Mouse (Mus musculus) heart, adult 18-20 months (tissue): ENCODE results near the gene Cntrob. TPM values are rescaled to one million over a fixed set of nuclear protein-coding genes. Genes with fewer than 3 reads are reported as not detected.

ENCODE experiments used
- DNase-seq, 2 experiments: peaks; one replicate each; pipeline ENCODE4 v3.0.0; 2021 to 2022; ENCODE audit warnings: mixed read lengths in 1 of 2
- total RNA-seq, 2 experiments: library from RNA; stranded (reverse); gene quantifications; 2 replicates each; pipeline ENCODE4 v1.2.3; 2021

Cntrob gene
- total RNA-seq, 2 experiments from 2014 or later = 2.8 TPM

DNA sequence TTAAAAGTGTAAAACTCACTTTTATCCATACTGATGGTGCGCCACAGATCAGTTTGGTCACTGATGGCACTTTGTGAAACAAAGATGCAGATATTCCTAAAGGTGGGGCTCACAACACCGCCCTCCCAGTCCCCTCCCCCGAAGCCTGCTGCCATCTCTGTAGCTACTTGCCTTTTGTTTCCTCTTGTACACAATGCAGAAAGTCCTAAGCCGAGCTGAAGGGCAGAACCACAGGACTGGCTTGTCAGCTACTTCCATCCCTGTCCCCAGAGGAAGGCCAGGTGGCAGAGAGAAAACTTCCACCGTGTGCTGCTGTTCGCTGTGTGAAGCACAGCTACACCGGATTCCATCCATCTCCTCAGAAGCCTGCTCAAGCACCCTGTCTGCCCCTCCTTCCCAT, 25.3 kb downstream of the Cntrob start:
- no peak for DNase-seq

DNA sequence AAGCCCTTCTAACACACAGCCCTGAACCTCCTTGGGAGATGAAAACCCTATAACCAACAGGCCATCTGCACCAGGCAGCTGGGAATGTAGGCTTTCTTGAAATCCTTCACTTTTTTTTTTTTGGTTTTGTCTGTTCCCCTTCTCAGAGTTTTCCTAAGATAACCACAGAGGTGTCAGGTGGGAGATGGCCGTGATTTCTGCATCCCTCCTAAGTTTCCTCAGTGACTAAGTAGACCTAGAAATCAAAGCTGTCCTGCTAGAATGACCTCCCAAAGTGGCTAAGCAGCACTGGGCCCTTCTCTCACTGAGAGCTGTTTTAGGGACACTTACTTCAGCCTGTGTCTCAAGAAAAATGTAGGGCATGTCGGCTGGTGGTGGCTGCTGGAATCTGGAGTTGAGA, 25.8 kb downstream of the Cntrob start:
- no peak for DNase-seq

DNA sequence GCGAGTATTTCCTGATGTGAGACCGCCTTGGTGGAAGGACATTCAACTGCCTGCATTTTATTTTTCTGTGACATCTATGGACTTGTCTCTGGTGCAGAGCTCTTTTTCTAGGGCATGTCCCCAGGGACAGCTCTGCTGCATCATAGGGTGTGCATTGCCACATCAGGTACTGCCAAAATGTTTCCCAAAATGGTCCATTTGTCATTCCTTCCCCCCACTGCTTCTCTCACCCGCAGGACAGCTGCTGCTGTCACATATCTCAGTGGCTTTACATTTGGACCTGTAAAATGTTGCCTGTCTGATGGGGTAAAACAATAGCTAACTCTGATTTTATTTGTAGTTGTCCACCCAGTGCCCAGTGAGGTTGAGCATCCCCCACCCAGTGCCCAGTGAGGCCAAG, 28.3 kb downstream of the Cntrob start:
- peak in 1 of 2 experiments; percentile 14 for DNase-seq

DNA sequence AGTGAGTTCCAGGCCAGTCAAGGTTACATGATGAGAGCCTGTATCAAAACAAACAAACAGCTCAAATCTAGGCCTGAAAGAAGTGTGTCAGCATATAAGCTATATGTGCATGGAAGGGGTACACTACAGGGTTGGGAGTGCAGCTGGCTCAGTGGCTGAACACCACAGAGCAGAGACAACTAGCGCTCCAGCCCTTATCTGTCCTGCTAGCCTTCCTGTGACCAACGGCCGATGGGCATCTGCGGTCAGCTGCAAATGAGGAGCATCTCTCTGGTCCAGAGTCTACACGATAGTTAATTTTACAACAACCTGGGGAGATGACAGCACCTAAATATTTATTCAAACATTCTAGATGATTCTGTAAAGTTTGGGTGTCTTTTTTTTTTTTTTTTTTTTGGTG, 32.5 kb downstream of the Cntrob start:
- DNase-seq = no peak

DNA sequence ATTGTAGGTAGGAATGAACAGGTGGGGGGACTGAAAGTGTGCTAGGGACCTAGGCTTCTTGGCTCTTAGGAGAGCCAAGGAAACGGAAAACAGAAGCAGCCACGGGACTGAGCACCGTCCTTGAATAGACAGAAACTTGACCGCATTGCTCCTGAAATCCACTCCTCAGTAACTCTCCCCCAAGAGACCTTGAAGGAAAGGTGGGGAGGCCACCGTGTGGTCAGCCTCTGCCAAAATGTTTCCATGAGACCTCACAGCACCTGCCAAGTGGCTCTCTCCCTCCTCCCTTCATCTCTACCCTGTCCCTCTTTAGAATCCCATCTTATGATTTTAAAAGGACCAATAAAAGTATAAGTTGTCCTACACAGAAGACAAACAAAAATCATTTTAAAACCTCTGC, 46.3 kb downstream of the Cntrob start:
- no peak for DNase-seq

DNA sequence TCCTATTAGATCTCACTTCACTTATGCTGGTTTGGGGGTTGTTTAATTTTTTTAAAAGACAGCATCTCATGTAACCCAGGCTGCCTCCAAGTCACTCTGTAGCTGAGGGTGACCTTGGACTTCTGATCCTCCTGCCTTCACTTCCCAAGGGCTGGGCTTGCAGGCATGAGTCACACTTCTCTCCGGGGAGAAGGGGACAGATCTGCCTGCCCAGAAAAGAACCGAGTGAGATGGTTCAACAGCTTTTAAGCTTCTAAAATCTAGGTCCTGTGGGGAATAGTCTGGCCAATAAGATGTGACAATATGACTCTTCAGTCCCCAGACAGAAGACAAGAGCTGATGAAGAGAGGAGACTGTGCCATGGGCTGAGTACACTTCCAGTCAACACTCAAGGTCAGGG, 47.5 kb downstream of the Cntrob start:
- peak in 1 of 2 experiments; percentile 29 for DNase-seq

DNA sequence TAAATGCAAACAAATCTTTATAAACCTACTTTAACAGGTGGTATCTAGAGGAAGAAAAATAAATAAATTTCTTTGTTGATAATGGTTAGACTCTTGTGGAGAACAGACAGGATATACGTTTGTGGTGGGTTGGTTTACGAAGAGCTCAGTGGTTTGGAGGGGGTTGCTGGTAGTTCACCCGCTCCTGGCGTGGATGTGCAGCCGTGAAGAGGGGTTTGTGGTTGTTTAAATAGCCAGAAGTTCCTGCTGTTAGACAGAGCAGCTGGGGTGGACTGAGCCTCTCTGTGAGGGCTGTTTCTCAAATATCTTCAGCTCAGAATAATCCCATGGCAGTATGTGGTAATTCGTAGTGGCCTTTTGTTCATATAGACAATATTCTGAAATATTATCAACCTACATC, 47.9 kb downstream of the Cntrob start:
- no peak for DNase-seq

DNA sequence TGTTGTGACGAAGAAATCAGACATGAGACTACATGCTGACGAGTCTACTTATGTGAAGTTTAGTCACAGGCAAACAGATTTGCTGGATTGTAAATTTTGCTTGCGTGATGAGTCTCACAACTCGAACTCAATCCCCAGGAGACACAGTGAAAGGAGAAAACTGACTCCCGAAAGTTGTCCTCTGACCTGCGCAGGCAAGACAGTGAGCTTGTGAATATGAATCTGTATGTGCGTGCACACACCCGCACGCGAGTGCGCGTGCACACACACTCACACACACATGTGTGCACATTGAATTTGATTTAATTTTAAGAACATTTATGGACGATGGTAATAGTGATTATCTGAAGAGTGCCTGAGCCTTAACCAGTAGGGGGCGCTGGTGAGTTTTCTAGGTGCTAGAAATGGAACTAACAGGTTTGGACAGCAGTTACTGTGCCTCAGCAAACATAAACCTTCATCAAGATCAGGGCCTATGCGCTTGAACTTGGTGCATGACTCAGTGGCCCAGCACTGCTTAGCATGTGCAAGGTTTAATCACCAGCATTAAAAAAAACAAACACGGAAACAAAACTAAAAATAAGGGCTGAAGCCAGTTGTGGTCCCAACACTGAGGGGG, 51.3 kb downstream of the Cntrob start:
- peak; percentile 69 to 93 for DNase-seq

DNA sequence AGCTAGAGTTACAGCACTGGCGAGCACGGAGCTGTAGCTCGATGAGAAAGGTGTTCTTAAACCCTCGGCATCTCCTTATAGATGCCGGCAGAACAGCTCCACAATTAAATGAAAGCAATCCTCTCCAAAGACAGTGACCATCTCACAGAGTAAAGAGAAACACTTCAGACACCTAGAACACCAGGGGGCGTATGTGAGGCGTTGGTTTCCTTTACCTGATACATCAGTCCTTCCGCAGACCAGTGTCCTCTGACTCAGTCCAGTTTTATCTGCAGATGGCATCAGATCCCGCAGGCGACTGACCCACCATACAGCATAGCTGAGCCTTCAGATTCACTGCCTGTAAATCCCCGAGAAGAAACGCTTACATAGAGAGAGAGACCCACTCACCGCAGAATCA, 54.0 kb downstream of the Cntrob start:
- DNase-seq = peak; percentile 56 to 87

DNA sequence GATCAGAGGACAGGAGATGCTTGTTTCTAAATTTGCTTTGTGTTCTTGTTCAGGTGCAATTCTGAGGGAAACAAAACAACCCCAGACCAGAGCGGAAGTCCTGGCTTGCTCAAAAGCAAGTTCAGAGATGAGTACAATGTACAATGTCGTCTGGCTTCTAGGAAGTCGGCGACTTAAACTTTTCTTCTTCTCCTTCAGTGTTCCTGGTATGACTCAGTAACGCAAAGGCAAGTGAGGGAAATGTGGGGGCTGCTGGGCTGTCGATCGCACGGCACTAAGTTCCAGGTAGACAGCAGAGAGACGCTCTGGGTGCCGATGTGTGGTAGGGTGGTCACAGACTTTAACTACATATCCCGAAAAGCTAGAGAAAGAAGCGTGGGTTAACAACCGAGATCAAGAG, 55.5 kb downstream of the Cntrob start:
- DNase-seq = no peak

DNA sequence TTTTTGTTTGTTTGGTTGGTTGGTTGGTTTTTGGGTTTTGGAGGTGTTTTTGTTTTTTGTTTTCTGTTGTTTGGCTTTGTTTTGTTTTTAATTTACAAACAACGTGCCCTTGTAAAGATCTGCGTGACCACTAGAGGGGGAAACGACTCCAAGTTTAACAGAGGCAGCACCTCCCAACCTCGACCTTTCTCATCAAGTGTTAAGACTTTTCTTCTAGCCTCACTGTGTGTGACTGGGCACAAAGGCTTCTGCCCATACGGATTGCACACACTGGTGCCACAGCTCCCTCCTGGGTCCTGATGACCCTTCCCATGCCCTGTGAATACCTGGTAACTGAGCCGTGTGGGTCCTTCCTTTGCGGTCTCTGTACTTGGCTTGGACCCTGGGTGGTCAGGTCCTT, 56.2 kb downstream of the Cntrob start:
- DNase-seq = peak in 1 of 2 experiments; percentile 33

DNA sequence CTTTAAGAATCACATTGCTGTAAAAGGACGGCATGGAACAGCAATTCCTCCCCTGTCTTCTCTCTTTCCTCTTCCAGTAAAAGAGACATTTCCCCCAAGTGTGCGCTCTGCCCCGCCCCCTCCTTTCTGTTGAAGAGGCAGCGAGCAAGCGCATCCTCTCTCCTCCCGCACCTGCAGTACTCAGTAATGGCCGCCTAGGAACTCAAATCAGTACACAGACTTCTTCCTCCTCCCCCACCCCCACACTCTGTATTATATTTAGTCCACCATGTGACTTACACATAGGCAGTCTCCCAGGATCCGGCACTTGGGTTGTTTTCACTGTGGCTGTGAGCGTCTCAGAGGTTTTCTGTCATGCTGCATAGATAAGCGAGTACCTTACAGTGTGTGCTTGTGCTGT, 57.3 kb downstream of the Cntrob start:
- peak; percentile 67 to 68 for DNase-seq

DNA sequence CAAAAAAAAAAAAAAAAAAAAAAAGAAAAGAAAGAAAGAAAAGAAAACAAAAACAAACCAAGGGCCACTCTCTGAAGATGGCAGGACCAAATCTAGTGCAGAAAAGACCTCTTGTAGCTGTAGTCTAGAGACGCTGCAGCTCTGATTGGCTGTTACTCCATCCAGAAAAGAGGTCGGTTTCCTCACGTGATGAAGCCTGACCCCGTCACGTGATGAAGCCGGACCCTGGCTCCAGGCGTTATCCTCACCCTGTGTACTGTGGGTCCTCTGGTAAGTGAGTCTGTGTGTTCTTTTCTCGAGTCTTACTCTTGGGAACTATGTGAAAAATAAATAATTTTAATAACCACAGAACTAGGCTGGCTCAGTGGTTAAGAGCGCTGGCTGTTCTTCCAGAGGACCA, 58.2 kb downstream of the Cntrob start:
- DNase-seq = no peak

DNA sequence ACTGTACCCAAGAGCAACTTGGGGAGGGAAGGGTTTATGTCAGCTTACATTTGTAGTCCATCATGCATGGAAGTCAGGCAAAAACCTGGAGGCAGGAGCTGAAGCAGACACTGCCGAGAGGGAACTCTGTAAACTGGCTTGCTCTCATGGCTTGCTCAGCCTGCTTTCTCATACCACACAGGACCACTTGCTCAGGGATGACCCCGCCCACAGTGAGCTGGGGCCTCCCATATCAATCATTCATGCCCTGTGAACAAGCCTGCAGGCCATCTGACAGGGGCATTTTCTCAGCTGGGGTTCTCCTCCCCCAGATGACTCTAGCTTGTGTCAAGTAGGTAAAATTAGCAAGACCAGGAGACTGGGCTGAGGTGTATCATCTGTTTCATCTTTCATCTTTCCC, 59.3 kb downstream of the Cntrob start:
- no peak for DNase-seq

DNA sequence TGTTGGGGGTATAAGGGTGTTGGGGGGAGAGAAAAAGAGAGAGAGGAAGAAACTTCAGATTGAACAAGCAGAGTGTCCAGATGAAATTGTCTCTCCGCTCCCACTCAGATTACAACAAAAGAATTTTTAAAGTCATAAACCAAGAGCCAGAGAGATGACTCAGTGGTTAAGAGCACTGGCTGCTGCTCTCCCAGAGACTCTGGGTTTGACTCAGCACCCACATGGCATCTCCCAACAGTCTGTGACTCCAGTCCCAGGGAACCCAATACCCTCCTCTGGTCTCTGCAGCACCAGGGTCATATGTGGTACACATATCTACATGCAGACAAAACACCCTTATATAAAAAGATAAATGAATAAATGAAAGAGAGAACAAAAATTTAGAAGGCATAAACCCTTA, 63.5 kb downstream of the Cntrob start:
- DNase-seq = no peak

DNA sequence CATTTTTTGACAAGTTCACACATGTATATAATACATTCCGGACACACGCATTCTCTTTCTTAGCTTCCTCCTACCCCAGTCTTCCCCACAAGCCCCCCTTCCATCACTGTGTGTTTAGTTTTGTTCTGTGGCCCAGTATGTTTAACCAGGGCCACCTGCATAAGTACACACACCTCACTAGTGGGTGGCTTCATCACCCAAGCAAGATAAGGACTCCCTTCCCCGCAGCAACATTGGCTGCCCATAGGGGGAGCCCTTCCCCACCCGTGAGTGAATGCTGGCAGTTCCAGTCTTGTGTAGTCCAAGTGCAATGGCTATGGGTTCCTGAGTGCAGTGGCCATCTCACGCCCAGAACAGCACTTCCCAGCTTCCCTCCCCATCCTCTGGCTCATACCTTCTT, 65.3 kb downstream of the Cntrob start:
- peak; percentile 31 to 57 for DNase-seq

DNA sequence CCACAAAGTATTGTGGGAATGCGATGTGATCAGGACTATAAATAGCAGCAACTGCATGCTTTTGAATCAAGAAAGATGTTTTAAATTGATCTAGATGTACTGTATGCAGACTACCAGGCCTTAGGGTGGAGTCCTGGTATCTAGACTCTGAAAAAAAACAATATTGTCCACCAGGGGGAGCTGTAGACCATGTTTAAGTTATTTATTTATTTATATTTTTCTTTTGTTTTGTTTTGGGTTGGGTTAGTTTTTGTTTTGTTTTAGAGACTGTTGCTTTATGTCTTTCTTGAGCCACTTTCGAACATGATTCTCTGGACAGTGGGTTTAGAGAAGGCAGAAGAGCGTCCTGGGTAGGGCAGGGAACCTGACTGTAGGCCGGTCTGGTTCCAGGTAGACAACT, 65.8 kb downstream of the Cntrob start:
- peak; percentile 22 to 70 for DNase-seq

DNA sequence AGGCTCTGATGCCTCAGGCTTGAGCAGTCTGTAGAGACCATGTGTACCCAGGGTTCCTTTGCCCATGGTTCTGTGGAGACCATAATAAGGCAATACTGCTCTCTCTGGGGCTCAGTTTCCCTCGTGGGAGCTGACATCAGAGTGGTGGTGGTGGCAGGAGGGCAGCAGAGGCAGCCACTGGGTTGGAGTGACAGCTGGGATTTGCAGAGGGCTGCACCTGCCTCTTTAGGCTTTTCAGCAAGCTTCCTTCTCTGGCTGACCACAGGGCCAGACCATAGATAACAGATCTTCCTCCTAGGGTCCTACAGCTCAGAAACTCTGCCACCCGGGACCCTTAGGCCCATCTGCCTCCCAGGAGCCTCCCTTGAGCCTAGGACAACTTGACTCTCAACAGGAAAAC, 66.5 kb downstream of the Cntrob start:
- no peak for DNase-seq

DNA sequence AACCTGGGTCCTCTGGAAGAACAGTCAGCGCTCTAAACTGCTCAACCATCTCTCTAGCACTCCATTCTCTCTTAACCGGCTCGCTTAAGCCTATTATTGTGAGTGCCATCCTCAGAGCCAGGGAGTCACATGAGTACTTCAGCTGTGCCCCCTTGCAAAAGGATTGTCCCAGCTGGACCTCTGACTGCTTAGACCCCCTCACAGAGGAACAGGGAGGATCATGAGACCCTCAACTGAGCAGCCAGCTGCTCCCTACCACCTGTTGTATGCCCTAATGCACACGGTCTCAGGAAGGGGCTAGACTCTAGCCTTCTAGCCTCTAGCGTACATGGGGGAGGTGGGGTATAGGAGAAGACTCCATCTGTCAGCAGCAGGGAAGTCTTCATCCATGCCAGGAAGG, 68.8 kb downstream of the Cntrob start:
- no peak for DNase-seq

DNA sequence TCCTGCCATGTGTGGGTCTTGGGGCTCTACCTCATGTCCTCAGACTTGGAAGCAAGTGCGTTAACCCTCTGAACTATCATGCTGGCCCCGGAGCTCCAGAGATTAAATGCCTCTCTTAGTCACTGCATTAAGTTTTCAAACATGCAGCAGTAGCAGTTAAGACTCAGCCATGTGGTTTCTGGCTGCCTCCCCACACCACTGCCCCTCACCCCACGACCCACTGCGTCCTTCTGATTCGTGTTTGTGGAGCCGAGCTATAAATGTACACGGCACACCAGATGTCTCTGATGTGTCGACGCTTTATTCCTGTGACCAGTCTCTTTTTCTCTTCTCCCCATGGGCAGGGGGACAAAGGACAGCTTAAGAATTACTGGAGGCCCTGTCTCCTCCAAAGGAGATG, 70.4 kb downstream of the Cntrob start:
- DNase-seq = no peak

DNA sequence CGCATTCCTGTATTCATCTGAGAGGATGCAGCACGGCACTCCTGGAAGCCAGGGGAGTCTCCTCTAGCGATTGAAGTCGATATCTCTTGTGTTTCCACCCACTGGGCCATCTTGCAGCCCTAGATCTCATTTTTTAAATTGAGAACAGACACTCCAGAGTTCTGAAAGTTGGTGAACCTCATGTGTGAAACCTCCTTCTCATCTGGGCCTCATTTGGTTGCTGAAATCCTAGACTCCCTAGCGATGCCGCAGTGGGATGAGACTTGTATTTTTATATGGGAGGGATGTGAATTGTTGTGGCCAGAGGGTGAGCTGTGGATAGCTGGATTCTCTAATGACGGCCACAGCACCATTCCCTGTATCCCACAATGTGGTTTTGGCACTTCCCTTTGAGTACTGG, 71.6 kb downstream of the Cntrob start:
- no peak for DNase-seq

DNA sequence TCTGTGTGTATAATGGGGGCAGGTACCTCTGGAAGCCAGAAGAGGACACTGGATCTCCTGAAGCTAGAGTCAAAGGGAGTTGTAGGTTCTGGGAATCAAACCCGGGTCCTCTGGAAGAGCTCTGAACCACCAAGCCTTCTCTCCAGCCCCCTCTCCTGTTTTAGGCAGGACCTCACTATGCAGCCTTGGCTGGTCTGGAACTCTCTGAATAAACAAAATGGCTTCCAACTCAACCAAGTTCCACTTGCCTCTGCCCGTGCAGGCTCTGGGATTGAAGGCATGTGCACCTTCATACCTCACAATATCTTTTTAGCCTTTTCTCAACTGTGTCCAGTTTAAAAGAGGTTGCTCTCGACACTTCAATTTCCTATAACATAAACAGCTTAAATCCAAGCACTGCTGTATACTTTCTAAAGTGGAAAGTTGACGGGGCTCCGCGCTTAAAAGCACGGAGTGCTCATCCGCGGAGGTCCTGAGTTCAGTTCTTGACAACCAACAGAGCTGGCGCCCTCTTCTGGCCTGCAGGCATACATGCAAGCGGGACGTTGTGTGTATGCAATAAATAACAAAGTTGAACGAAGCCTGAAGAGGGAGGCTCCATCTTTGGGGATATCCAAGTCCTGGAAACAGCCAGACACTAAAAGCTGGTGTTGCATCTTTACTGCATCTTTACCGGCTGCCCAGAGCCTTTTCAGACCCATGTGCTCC, 72.3 kb downstream of the Cntrob start:
- DNase-seq = no peak

DNA sequence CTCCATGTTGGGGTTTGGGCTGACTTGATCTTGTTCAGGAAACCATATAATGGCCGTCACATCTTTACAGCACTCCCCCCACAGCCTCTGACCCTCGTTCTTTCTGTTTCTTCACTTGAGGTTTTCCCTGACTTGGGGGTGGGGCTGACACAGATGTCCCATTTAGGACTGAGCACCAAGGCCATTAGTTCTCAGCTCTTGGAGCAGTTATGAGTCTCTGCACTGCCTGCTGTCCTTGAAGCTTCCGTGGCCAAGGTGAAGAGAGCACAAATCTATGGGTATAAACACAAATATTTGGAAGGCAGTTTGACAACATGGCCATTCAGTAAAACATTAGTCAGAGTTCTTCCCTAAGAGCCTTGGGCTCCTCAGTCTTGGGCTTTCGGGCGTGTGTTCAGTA, 73.5 kb downstream of the Cntrob start:
- no peak for DNase-seq
